ENCODE assay signal across 9 mouse cellular contexts in genomic region chr2:25318119-25318966, GRCm38 (mm10). TPM values are rescaled to one million over a fixed set of nuclear protein-coding genes. Genes with fewer than 3 reads are reported as not detected.
DNase-seq lines count a peak whose midpoint lies in the region; ATAC-seq and TF ChIP-seq lines count a peak whose summit lies in the region.
"Had no signal": no experiment of that assay in that cellular context is flagged by ENCODE, and none has a peak within 500 bp of the region (broad histone marks: within the 10 kb centered on the region; RNA-seq: fewer than 3 reads in every experiment).

No protein-coding gene starts in this region.

- TF ChIP-seq EP300 in stomach, postnatal 0 days (optimal IDR thresholded peaks at IDR 0.05) = no peak

- no peaks in the 10 kb centered on the region for H3K36me3 ChIP-seq in kidney, postnatal 0 days (ENCODE audit: insufficient read depth, low read length)
- no peaks in the 10 kb centered on the region for H3K36me3 ChIP-seq in forebrain, embryonic 15.5 days
- H3K36me3 ChIP-seq in liver, embryonic 12.5 days = no peaks in the 10 kb centered on the region
- no peaks in the 10 kb centered on the region for H3K36me3 ChIP-seq in stomach, postnatal 0 days (ENCODE audit: control insufficient read depth, insufficient read depth, low read length)

- intact Hi-C loops in gastrocnemius, postnatal 36 days (cut with DNase I) = no loop called here

- DNase-seq in kidney, postnatal 0 days (ENCODE audit: low spot score) = no peak
- no peak for DNase-seq in kidney, postnatal 4 days
- DNase-seq in cerebellum, adult 11 months = peak; percentile 57
- DNase-seq in stomach, postnatal 0 days (ENCODE audit: low spot score) = no peak
- DNase-seq in kidney, adult 11 months = no peak
- DNase-seq in gastrocnemius, postnatal 36 days = no peak

- peaks cover 16% of the 10 kb centered on the region for H3K27me3 ChIP-seq in kidney, postnatal 0 days (ENCODE audit: insufficient read depth, low read length)
- peaks cover 48% of the 10 kb centered on the region for H3K27me3 ChIP-seq in forebrain, embryonic 15.5 days
- H3K27me3 ChIP-seq in liver, embryonic 12.5 days (replicated peaks) = peaks cover 90% of the 10 kb centered on the region
- no peaks in the 10 kb centered on the region for H3K27me3 ChIP-seq in stomach, postnatal 0 days (ENCODE audit: control insufficient read depth, insufficient read depth, low read length)

- H3K4me2 ChIP-seq in kidney, postnatal 0 days (ENCODE audit: low read length) = peak overlapping the region; percentile 49
- peak overlapping the region; percentile 78 for H3K4me2 ChIP-seq in forebrain, embryonic 15.5 days (replicated peaks)
- peak overlapping the region; percentile 61 for H3K4me2 ChIP-seq in liver, embryonic 12.5 days
- H3K4me2 ChIP-seq in stomach, postnatal 0 days (replicated peaks; ENCODE audit: low read depth) = peak overlapping the region; percentile 48

- 5% methylated on average over 31 of the region's 31 CpGs for WGBS in kidney, postnatal 0 days
- WGBS in forebrain, embryonic 15.5 days = 4% methylated on average over 31 of the region's 31 CpGs
- 8% methylated on average over 31 of the region's 31 CpGs for WGBS in liver, embryonic 12.5 days (ENCODE audit: insufficient replicate concordance)
- WGBS in stomach, postnatal 0 days = 6% methylated on average over 30 of the region's 31 CpGs

- H3K9me3 ChIP-seq in kidney, postnatal 0 days (replicated peaks; ENCODE audit: low read length) = no peaks in the 10 kb centered on the region
- H3K9me3 ChIP-seq in forebrain, embryonic 15.5 days = no peaks in the 10 kb centered on the region
- H3K9me3 ChIP-seq in liver, embryonic 12.5 days (replicated peaks) = no peaks in the 10 kb centered on the region
- H3K9me3 ChIP-seq in stomach, postnatal 0 days (ENCODE audit: control insufficient read depth, low read length) = no peaks in the 10 kb centered on the region

- H3K9ac ChIP-seq in kidney, postnatal 0 days (ENCODE audit: low read depth, low read length) = no peak overlapping the region
- peak overlapping the region; percentile 63 for H3K9ac ChIP-seq in forebrain, embryonic 15.5 days (replicated peaks)
- no peak overlapping the region for H3K9ac ChIP-seq in liver, embryonic 12.5 days
- no peak overlapping the region for H3K9ac ChIP-seq in stomach, postnatal 0 days (ENCODE audit: low read length)

- no peak for TF ChIP-seq CTCF in kidney, postnatal 0 days (IDR thresholded peaks at IDR 0.05; ENCODE audit: low read depth)
- TF ChIP-seq CTCF in stomach, postnatal 0 days (IDR thresholded peaks at IDR 0.05; ENCODE audit: low read depth) = no peak

- H3K4me1 ChIP-seq in kidney, postnatal 0 days (replicated peaks; ENCODE audit: insufficient read depth, low read length) = peaks cover 7% of the 10 kb centered on the region; the same call in 1 of the 2 replicates
- H3K4me1 ChIP-seq in forebrain, embryonic 15.5 days = peaks cover 14% of the 10 kb centered on the region; the same call in 1 of the 2 replicates
- peaks cover 8% of the 10 kb centered on the region for H3K4me1 ChIP-seq in liver, embryonic 12.5 days
- H3K4me1 ChIP-seq in stomach, postnatal 0 days (replicated peaks; ENCODE audit: control insufficient read depth, insufficient read depth) = no peaks in the 10 kb centered on the region

- H3K4me3 ChIP-seq in kidney, postnatal 0 days (replicated peaks; ENCODE audit: low read depth, low read length) = peak overlapping the region; percentile 18
- peak overlapping the region; percentile 62 for H3K4me3 ChIP-seq in forebrain, embryonic 15.5 days
- peak overlapping the region; percentile 30 for H3K4me3 ChIP-seq in liver, embryonic 12.5 days
- peak overlapping the region; percentile 24 for H3K4me3 ChIP-seq in stomach, postnatal 0 days (ENCODE audit: low read depth, low read length)

- H3K27ac ChIP-seq in kidney, postnatal 0 days = no peak overlapping the region
- peak overlapping the region; percentile 78 for H3K27ac ChIP-seq in forebrain, embryonic 15.5 days (replicated peaks)
- no peak overlapping the region for H3K27ac ChIP-seq in liver, embryonic 12.5 days
- H3K27ac ChIP-seq in stomach, postnatal 0 days (replicated peaks) = no peak overlapping the region

- no peak for ATAC-seq in kidney, postnatal 0 days (replicated peaks; ENCODE audit: low FRiP score, low read depth)
- peak; percentile 60 for ATAC-seq in forebrain, embryonic 15.5 days (replicated peaks)
- ATAC-seq in liver, embryonic 12.5 days = no peak
- peak; percentile 31; the same call in 1 of the 2 replicates for ATAC-seq in stomach, postnatal 0 days (ENCODE audit: low FRiP score, low TSS enrichment)
- ATAC-seq: Patski had no signal

RNA-seq across cellular contexts. Expression of gene Grin1, which starts 0.6 kb away (rescaled TPM):
- polyA plus RNA-seq in kidney, postnatal 0 days (2015; fragmentation: Nextera tagmentation; extraction: Ambion mirVana) = 0.58 and 0.66 TPM in 2 replicates
- polyA plus RNA-seq in forebrain, embryonic 15.5 days (2015; fragmentation: Nextera tagmentation; extraction: Ambion mirVana) = 19.1 and 21.5 TPM in 2 replicates
- 0.24 and 0.41 TPM in 2 replicates for polyA plus RNA-seq in liver, embryonic 12.5 days (2016; fragmentation: Nextera tagmentation; extraction: Ambion mirVana)
- polyA plus RNA-seq in stomach, postnatal 0 days (2015; fragmentation: Nextera tagmentation; extraction: Ambion mirVana) = 1.3 TPM in 2 replicates
- not detected for total RNA-seq in gastrocnemius, postnatal 36 days (2021)

RNA-seq across cellular contexts. Expression of gene Man1b1, which starts 13.8 kb away (rescaled TPM):
- polyA plus RNA-seq in kidney, postnatal 0 days (2015; fragmentation: Nextera tagmentation; extraction: Ambion mirVana) = 57.9 and 59.6 TPM in 2 replicates
- polyA plus RNA-seq in forebrain, embryonic 15.5 days (2015; fragmentation: Nextera tagmentation; extraction: Ambion mirVana) = 52.6 and 61.1 TPM in 2 replicates
- polyA plus RNA-seq in liver, embryonic 12.5 days (2016; fragmentation: Nextera tagmentation; extraction: Ambion mirVana) = 29.4 and 30.5 TPM in 2 replicates
- polyA plus RNA-seq in stomach, postnatal 0 days (2015; fragmentation: Nextera tagmentation; extraction: Ambion mirVana) = 29.2 and 29.9 TPM in 2 replicates
- total RNA-seq in gastrocnemius, postnatal 36 days (2021) = 10 to 100 TPM; 11.9 to 15.0 TPM

RNA-seq across cellular contexts. Expression of gene Lrrc26, which starts 28.6 kb away (rescaled TPM):
- 0.29 and 0.48 TPM in 2 replicates for polyA plus RNA-seq in kidney, postnatal 0 days (2015; fragmentation: Nextera tagmentation; extraction: Ambion mirVana)
- not detected in 2 replicates for polyA plus RNA-seq in forebrain, embryonic 15.5 days (2015; fragmentation: Nextera tagmentation; extraction: Ambion mirVana)
- polyA plus RNA-seq in liver, embryonic 12.5 days (2016; fragmentation: Nextera tagmentation; extraction: Ambion mirVana) = not detected in 2 replicates
- 34.9 and 42.1 TPM in 2 replicates for polyA plus RNA-seq in stomach, postnatal 0 days (2015; fragmentation: Nextera tagmentation; extraction: Ambion mirVana)
- total RNA-seq in gastrocnemius, postnatal 36 days (2021) = not detected
- polyA plus RNA-seq: Patski had no signal

RNA-seq across cellular contexts. Expression of gene Tmem210, which starts 30.4 kb away (rescaled TPM):
- polyA plus RNA-seq in kidney, postnatal 0 days (2015; fragmentation: Nextera tagmentation; extraction: Ambion mirVana) = not detected in 2 replicates
- polyA plus RNA-seq in forebrain, embryonic 15.5 days (2015; fragmentation: Nextera tagmentation; extraction: Ambion mirVana) = not detected in 2 replicates
- not detected in 2 replicates for polyA plus RNA-seq in liver, embryonic 12.5 days (2016; fragmentation: Nextera tagmentation; extraction: Ambion mirVana)
- polyA plus RNA-seq in stomach, postnatal 0 days (2015; fragmentation: Nextera tagmentation; extraction: Ambion mirVana) = not detected in 2 replicates
- total RNA-seq in gastrocnemius, postnatal 36 days (2021) = not detected
- polyA plus RNA-seq: Patski had no signal

RNA-seq across cellular contexts. Expression of gene Dpp7, which starts 37.8 kb away (rescaled TPM):
- polyA plus RNA-seq in kidney, postnatal 0 days (2015; fragmentation: Nextera tagmentation; extraction: Ambion mirVana) = 28.5 and 31.5 TPM in 2 replicates
- 25.5 and 29.3 TPM in 2 replicates for polyA plus RNA-seq in forebrain, embryonic 15.5 days (2015; fragmentation: Nextera tagmentation; extraction: Ambion mirVana)
- polyA plus RNA-seq in liver, embryonic 12.5 days (2016; fragmentation: Nextera tagmentation; extraction: Ambion mirVana) = 11.2 TPM in 2 replicates
- polyA plus RNA-seq in stomach, postnatal 0 days (2015; fragmentation: Nextera tagmentation; extraction: Ambion mirVana) = 9.5 and 9.9 TPM in 2 replicates
- 10 to 100 TPM in 1 of 2 experiments, 1 to 10 TPM in 1; 8.7 to 11.9 TPM for total RNA-seq in gastrocnemius, postnatal 36 days (2021)

Comparison
In these comparisons a context has a peak if more than half of its experiments do, and no peak if none do; other contexts are left out.
1. ATAC-seq: peak in forebrain, embryonic 15.5 days (single experiment) and stomach, postnatal 0 days (single experiment); none in kidney, postnatal 0 days (single experiment) and liver, embryonic 12.5 days (single experiment).
2. RNA of gene Lrrc26, which starts 28.6 kb away (polyA plus RNA-seq): 34.9 to 42.1 TPM in stomach, postnatal 0 days; 0.29 to 0.48 TPM in kidney, postnatal 0 days, not detected in forebrain, embryonic 15.5 days and not detected in liver, embryonic 12.5 days; every median in the first group is over 10 times any median in the second.
3. Peak in every context shown above with its lines, with median percentiles within 50 percentile points of each other: H3K4me2 ChIP-seq and H3K4me3 ChIP-seq.